In the genomic region with DNA sequence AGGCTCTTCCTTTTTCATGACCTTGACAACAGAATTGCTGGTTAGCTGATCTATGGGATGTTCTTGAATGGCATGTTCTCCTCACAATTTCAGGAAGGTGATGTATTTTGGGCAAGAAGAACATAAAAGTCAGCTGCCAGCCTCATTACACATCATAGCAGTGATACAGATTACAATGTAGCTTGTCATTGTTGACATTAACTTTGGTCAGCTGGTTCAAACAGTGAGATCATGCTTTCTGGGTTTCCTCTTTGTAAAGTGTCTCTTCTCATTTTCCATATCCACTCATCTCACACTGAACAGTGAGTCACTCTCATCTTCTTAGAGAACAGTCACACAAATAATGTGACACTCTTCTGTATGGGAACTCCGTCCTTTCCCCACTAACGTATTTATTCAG, we compare ENCODE assay signal across 24 mouse cellular contexts. TPM values are rescaled to one million over a fixed set of nuclear protein-coding genes. Genes with fewer than 3 reads are reported as not detected.
"Had no signal": no experiment of that assay in that cellular context is flagged by ENCODE, and none has a peak within 500 bp of the region (broad histone marks: within the 10 kb centered on the region; RNA-seq: fewer than 3 reads in every experiment).

No protein-coding gene starts in this region.

- H3K36me3 ChIP-seq: kidney, embryonic 15.5 days; limb, embryonic 10.5 days; liver, embryonic 15.5 days; midbrain, embryonic 10.5 days; neural tube, embryonic 12.5 days had no signal

- H3K4me2 ChIP-seq: kidney, embryonic 15.5 days; liver, embryonic 11.5 days; liver, embryonic 15.5 days; lung, embryonic 14.5 days; neural tube, embryonic 12.5 days had no signal

- H3K4me3 ChIP-seq: kidney, embryonic 15.5 days; left cerebral cortex, adult 2 months; limb, embryonic 10.5 days; liver, embryonic 15.5 days; midbrain, embryonic 10.5 days; neural tube, embryonic 12.5 days had no signal

- H3K4me1 ChIP-seq: kidney, embryonic 15.5 days; liver, embryonic 15.5 days; midbrain, embryonic 10.5 days; neural tube, embryonic 12.5 days had no signal

- DNase-seq: kidney, adult 18-20 months; kidney, postnatal 14 days; lung, embryonic 14.5 days; midbrain, embryonic 14.5 days; retina, postnatal 1 day; right cerebral cortex, postnatal 4 days; spleen, adult 18-20 months; thymus, adult 2 months; thymus, postnatal 25 days had no signal

- H3K27me3 ChIP-seq: kidney, embryonic 15.5 days; liver, embryonic 15.5 days; neural tube, embryonic 12.5 days had no signal

RNA-seq across cellular contexts. Expression of a gene that starts 4.9 kb away (rescaled TPM):
- total RNA-seq: layer of hippocampus, adult 8-10 months; layer of hippocampus, postnatal 25 days; left cerebral cortex, adult 2 months; left cerebral cortex, postnatal 14 days; megakaryocyte, adult 5-6 weeks; neutrophil, adult 5-6 weeks had no signal
- polyA plus RNA-seq: kidney, embryonic 15.5 days; large intestine, adult 2 months; limb, embryonic 10.5 days; limb, embryonic 14.5 days; liver, embryonic 11.5 days; liver, embryonic 15.5 days; lung, embryonic 14.5 days; midbrain, embryonic 10.5 days; midbrain, embryonic 14.5 days; neural tube, embryonic 12.5 days; stomach, embryonic 14.5 days; thymus, adult 2 months had no signal
